Mouse (Mus musculus) erythroblast, embryonic 14.5 days (primary cell): ENCODE measurements around the gene Bgn.

ENCODE experiments used
- GATA1 ChIP-seq: IDR thresholded peaks from 2 replicates; pipeline ENCODE4 v1.6.1; 2012; ENCODE audit warnings: low read length, inconsistent platforms, mixed read lengths
- TAL1 ChIP-seq: IDR thresholded peaks from 3 replicates; pipeline ENCODE4 v1.6.1; 2012; ENCODE audit warnings: low read length, inconsistent platforms, mixed read lengths

- TF ChIP-seq GATA1 = no peak
- no peak for TF ChIP-seq TAL1
Measured at GRCm38 (mm10) chrX:73480334-73480733, 3.1 kb upstream of the Bgn start.
